Mouse (Mus musculus) midbrain, embryonic 16.5 days (tissue): ENCODE data around the gene Pctp. TPM values are rescaled to one million over a fixed set of nuclear protein-coding genes. Genes with fewer than 3 reads are reported as not detected.

Experiments
- polyA plus RNA-seq: library from polyadenylated mRNA; unstranded; fragments of >200 nt; fragmentation: Nextera tagmentation; extraction: Ambion mirVana; gene quantifications from 2 replicates; pipeline ENCODE4 v1.2.1, GENCODE M21; 2015

Pctp gene
- polyA plus RNA-seq, 1 experiment from 2014 or later = 0.87 TPM

Other genes starting within 250 kb of the Pctp start
- gene Ankfn1, start 225.2 kb downstream of the Pctp start, polyA plus RNA-seq = 8.1 and 10.8 TPM in 2 replicates
- 8.6 and 12.9 TPM in 2 replicates for gene Tmem100, start 27.5 kb upstream of the Pctp start, polyA plus RNA-seq
- 23.2 and 23.3 TPM in 2 replicates for gene Gm45716, start 184.8 kb upstream of the Pctp start, polyA plus RNA-seq
- gene Mmd, start 246.6 kb upstream of the Pctp start, polyA plus RNA-seq = 139 and 148 TPM in 2 replicates